Mouse (Mus musculus): ENCODE results near the gene Myo1b.
"Not testable (repeated sequence)": the region's sequence is repeated elsewhere in the genome, so short reads cannot be mapped to it uniquely, and the experiment has no call there.

Gene Myo1b

DNA sequence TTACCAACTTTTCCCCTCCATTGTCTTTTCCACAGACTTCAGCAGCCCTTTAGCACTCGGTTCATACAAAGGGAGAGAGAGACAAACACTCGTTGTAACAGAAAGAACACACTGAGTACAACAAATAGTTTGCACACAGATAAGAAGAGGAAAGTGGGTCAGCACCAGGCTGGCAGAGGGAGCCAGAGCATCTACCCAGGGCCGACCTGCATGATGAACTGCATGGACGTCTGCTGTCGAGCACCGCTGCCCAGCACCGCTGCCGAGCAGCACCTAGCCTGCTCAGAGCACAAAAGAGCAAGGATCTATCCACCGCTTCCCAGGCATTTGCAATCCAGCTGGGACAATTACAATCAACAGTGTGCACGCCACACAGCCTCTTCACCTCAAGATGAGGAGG is 19.9 kb downstream of the Myo1b start:
- no peak for DNase-seq (ENCODE audit: low spot score)

DNA sequence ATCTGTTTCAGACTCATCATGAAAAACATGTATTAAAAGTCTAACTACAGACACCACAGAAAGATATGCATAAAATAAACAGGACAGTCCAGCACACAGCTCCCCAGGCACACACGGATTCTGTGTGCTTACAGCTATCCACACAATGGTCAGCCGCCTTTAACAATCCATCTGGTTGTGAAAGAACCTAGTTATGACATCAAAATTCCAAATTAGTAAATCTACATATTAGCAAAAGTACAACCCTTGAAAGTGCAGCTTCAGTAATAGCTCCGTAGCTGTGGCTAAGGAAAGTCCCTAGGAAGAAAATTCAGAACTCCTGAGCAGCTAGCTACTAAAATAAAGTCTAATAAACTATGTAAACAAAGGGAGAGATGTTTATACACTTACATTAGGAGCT is 21.1 kb downstream of the Myo1b start:
- no peak for DNase-seq (ENCODE audit: low spot score)

DNA sequence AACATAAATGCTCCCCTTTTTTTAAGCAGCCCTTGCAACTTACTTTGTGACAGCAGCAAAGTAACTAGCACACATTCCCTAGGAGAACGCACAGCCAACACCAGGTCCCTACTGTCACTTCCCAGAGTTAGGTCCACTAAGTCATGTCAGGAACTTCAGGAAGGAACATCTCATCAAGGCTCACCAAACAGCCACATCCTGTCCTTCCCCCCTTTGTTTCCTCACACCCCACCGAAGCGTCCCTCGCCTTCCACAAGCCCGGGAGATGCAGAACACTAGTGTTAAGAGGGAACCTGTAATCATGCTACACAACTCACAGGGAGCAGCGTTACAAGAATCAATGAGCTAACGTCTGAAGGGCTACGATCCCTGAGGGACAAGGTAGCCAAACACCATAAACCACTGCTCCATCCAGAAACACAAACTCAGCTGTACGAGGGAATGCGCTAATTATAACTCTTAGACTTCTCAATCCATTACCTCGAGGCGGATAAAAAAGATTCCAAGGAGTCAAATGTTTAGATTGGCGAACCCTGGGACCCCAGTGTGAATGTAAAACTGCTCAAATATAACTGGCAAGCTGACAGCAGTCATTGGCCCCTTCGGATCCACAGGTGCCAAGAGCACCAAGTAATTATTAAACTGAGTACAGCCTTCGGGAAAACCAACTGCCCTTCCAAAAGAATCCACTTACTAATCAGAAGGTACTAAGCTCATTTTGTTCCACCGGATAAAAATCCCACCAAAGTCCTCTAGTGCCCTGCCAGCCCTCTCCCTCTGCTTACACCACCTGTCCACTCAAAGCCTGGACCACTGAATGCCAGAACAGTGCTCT is 22.1 kb downstream of the Myo1b start:
- no peak for DNase-seq (ENCODE audit: low spot score)

GRCm38 (mm10) chr1:51892005-51892404 is 23.9 kb downstream of the Myo1b start:
- no peak for DNase-seq (ENCODE audit: low spot score)

GRCm38 (mm10) chr1:51888046-51888813 is 27.6 kb downstream of the Myo1b start:
- no peak for DNase-seq (ENCODE audit: low spot score)

GRCm38 (mm10) chr1:51885356-51885983 is 30.4 kb downstream of the Myo1b start:
- DNase-seq (ENCODE audit: low spot score), result no peak

DNA sequence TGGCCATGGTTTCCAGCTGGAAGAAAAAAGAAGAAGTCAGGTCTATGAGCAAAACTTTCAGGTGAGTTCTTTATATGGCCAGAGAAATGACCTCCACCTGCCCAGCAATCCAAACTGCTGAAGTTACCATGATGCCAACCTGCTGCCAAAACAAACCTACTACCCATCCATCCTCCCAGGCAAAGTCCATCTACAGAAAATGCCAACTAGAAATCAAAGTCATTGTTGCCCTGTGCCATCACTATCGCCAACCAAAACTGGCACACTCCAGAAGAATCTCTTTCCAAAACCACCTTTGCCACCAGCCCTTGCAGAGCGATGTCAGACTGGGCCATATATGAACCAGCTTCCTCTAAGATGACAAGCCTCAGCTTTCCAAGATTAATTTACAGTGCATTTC is 32.7 kb downstream of the Myo1b start:
- no peak for DNase-seq (ENCODE audit: low spot score)

DNA sequence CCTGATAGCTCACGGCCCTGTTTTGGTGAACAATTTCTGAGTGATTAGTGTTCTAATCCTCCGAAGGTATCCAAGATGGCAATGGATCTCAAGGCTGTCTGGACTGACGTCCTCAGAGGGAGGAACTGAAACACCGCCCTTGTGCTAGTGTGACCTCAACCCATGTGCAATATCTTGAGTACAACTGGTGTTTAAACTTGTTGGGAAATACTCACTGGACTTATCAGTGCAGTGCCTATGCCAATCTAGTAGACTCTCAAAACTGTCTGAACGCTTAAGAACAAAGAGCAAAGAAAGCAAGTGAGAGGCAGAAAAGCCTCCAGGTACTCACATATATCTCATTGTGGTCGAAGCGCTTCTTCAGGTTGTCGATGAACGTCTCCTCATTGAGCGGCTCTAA is 33.1 kb downstream of the Myo1b start:
- DNase-seq (ENCODE audit: low spot score), result no peak

- no peak for DNase-seq (ENCODE audit: low spot score)
Measured at GRCm38 (mm10) chr1:51879927-51880814, 35.7 kb downstream of the Myo1b start.

GRCm38 (mm10) chr1:51879333-51879770 is 36.5 kb downstream of the Myo1b start:
- peak; percentile 16 for DNase-seq (ENCODE audit: low spot score)

DNA sequence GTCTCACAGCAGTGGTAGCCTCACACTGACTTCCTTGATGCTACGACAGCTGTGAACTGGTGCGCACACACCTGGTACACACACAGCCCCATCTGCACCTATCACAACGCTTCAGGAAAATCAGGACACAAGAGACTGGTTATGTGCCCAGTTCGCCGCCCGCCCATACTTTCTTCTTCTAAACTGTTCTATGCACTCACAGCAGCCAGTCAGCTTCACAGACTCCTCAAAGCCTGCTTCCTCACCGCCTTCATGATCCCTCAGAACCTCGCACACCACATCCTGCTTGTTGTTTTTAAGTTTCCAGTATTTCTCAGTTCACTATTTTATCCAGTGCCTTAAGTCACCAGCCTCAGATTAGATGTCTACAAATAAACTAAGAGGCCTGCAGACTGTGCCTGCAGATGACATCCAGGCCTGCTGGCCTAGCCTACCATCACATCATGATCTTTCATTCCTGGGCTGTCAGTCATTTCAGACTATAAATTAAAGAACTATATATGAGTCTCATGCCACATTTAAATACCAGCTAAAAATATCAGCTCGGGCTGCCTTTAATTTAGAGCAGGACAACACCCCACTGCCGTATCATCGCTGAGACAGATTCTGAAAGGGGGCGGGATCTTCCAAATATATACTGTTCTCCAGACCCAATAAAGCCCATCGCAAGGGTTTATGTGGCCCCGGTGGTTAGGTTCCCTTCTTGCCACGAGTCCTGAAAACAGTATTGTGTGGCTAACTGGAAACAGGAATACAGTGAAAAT is 40.2 kb downstream of the Myo1b start:
- no peak for DNase-seq (ENCODE audit: low spot score)

DNA sequence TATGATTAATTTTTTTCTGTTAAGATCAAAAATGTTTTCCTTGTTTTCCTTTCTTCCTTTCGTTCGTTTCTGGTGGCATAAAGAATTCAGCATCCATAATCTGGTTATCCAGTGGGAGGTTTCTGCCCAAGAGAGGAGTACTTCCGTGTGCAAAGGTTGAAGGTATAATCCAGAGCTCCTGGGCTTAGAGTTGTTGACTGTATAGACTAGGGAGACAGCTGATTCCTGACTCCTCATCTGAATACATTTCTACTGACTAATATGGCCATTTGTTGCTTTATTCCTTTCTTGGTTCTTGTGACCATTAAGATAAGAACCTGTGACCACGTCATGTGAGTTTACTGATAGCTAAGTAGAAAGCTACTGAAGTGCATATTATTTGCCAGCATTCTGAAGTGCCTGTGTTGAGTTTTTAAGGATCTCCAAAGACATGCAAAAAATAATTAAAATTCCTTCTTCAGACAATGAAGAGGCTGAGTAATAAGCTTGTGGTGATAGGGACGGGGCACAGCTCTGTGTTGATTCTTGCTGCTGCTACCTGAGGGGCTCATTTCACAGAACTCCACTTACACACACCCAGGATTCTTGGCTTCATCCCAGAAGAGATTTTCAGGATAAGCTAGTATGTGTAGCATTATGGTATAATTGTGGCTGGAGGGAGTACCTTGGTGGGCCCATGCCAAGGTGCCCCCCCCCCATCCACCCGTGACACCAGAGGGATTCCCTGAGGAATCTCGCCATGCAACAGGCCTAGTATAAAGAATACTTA is 43.2 kb downstream of the Myo1b start:
- DNase-seq (ENCODE audit: low spot score), result no peak

- DNase-seq (ENCODE audit: low spot score), result not testable (repeated sequence)
Measured at GRCm38 (mm10) chr1:51871234-51871633, 44.6 kb downstream of the Myo1b start.

DNA sequence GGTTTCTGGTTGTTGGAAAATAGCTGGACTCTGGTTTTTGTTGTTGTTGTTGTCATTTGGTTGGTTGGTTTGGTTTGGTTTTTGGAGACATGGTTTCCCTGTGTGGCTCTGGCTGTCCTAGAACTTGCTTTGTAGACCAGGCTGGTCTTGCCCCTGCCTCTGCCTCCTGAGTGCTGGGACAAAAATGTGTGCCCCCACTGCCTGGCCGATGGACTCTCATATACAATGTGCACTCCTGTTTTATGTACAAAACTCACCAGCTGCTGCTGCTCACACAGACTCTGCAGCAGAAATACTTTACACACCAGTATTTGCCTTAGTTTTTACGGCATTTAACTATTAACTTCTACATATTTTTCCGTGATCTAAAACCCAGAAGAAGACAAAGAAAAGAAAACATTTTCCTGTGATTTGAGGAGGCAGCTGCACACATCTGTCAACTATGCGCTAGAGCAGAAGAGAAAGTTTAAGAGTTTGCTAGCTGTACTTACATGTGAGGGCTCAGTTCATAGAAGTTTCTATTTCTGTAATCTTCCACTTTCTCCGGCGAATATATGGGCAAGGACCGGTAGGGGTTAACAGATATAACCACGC is 52.9 kb downstream of the Myo1b start:
- DNase-seq (ENCODE audit: low spot score), result no peak

DNA sequence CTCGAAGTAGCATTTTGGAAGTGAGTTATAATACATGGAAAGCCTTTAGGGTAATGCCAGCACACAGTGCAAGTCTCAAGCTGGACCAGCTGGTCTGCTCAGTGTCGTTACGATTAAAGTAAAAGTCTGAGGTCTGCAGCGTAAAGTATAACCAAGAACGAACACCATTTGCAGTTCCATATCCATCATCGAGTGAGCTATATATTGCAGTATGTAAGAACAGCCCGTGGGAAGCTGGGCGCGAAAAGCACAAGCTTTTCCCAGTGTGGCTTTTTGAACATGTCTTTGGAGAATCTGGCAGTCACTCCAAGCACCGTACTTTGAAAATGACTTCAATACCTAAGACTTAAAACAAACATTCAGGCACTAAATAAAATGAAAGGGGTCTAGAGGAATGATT is 55.0 kb downstream of the Myo1b start:
- DNase-seq (ENCODE audit: low spot score), result no peak

- DNase-seq (ENCODE audit: low spot score), result peak; percentile 17
Measured at GRCm38 (mm10) chr1:51856946-51857345, 58.9 kb downstream of the Myo1b start.

DNA sequence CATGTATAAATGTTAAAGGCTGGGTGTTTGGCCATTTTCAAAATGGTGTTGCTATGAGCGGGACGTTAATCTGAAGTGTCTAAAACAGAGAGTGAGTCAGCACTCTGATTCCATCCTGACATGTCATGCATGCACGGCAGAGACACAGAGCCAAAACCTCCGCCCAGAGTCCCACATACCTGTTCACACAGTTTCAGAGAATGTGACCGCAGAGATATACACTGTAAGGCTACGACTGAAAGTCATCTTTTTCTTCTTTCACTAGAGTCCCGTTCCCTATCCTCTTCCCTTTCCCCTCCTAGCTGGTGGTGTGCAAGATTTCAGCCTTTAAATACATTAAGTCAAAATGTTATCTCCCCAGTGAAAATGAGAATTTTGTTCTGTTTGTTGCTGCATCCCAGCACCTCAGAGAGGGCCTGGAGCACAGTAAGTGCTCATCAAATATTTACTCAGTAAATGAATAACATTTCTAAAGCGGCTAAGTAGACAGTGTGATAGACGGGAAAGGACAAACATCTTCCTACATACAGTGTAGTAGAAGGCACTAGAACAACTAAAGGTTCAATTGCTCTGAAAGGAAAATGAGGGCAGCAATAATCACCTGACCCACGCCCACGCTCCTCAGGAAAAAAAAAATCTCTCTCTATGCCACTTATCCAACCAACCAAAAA is 59.5 kb downstream of the Myo1b start:
- DNase-seq (ENCODE audit: low spot score), result peak; percentile 36

DNA sequence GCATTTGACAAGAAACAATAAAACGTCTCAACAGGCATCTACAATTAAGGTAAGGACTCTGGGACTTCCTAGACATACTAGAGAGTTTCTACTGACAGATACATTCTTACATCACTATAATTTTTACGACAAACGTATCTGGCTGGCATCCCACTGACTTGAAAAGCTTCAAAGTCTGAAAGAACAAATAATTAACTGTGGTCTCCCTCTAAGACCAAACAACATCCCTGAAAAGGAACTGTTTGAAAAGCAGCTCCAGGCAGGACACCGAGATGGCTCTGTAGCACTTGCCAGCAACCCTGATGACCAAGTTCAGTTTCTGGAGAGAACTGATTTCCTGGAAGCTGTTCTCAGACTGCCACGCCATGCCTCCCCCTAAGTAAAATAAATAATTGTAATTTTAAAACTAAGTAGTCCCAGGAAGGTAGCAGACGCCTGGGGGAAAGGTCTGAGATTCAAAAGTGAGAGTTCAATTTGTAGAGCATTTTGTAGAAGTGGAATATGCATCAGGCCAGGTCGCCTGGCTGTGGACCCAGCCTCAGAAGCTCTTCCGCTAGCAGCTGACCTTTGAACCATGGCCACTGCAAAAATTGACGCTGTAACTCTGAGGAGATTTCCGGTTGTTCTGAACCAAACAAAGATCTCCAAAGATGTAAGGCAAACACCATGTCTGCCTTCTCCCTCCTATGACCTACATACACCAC is 60.2 kb downstream of the Myo1b start:
- DNase-seq (ENCODE audit: low spot score), result peak; percentile 62

GRCm38 (mm10) chr1:51852314-51852713 is 63.6 kb downstream of the Myo1b start:
- no peak for DNase-seq (ENCODE audit: low spot score)
